Mouse (Mus musculus) B cell, adult 67 days (primary cell): ENCODE data around the gene 1810013L24Rik. TPM values are rescaled to one million over a fixed set of nuclear protein-coding genes. Genes with fewer than 3 reads are reported as not detected.

Experiments used
- total RNA-seq, 2 experiments: library from RNA; stranded (reverse); gene quantifications; 4 replicates each; pipeline ENCODE4 v1.2.4; 2023

1810013L24Rik gene
- total RNA-seq, result 100 to 1,000 TPM; 106 to 112 TPM

GRCm38 (mm10) chr16:8829564-8830359 lies at the start of gene 1810013L24Rik:
Gene 1810013L24Rik, plus strand, starts transcription at chr16:8830100.

GRCm38 (mm10) chr16:8791949-8792557 lies 37.8 kb upstream of the 1810013L24Rik start, which contains the start of gene Usp7:
Gene Usp7, minus strand, starts transcription at chr16:8792308.

Other genes starting within 250 kb of the 1810013L24Rik start
- gene Pmm2, start 192.4 kb upstream of the 1810013L24Rik start, total RNA-seq, result 10 to 100 TPM; 85.6 to 95.8 TPM
- 10 to 100 TPM in 1 of 2 experiments, 1 to 10 TPM in 1; 9.9 to 12.0 TPM for gene Tmem186, start 192.4 kb upstream of the 1810013L24Rik start, total RNA-seq
- 10 to 100 TPM; 16.9 to 17.8 TPM for gene Carhsp1, start 157.9 kb upstream of the 1810013L24Rik start, total RNA-seq
- gene Gm5767, start 149.3 kb upstream of the 1810013L24Rik start, total RNA-seq, result not detected
- gene Usp7, start 37.8 kb upstream of the 1810013L24Rik start, total RNA-seq, result 100 to 1,000 TPM; 314 TPM